Mouse (Mus musculus) C2C12 (cell line): Measurements from ENCODE around the gene Sptbn1.

Experiments
- CEBPB ChIP-seq: IDR thresholded peaks from one replicate; pipeline ENCODE4 v1.6.1; 2011; ENCODE audit warnings: low read depth, mild to moderate bottlenecking, control low read depth, moderate library complexity
- CTCF ChIP-seq: IDR thresholded peaks from one replicate; pipeline ENCODE4 v1.5.1; 2011; ENCODE audit not compliant: control insufficient read depth, insufficient read depth, insufficient read length
- FOSL1 ChIP-seq: IDR thresholded peaks from one replicate; pipeline ENCODE4 v1.8.0; 2011; ENCODE audit warnings: mild to moderate bottlenecking, low read length; ENCODE audit not compliant: poor library complexity, insufficient read depth, severe bottlenecking
- MAX ChIP-seq: IDR thresholded peaks from one replicate; pipeline ENCODE4 v1.6.1; 2011; ENCODE audit warnings: mild to moderate bottlenecking, control low read depth
- MYOD1 ChIP-seq: IDR thresholded peaks from one replicate; pipeline ENCODE4 v1.6.1; 2011; ENCODE audit warnings: low read depth; ENCODE audit not compliant: control insufficient read depth, insufficient read length
- MYOG ChIP-seq: IDR thresholded peaks from one replicate; pipeline ENCODE4 v1.6.1; 2011; ENCODE audit not compliant: control insufficient read depth, insufficient read length; ENCODE audit errors: extremely low read depth
- USF1 ChIP-seq: IDR thresholded peaks from one replicate; pipeline ENCODE4 v1.6.1; 2011; ENCODE audit warnings: low read depth, mild to moderate bottlenecking, control low read depth, moderate library complexity

GRCm38 (mm10) chr11:30161173-30161650 lies 106.8 kb downstream of the Sptbn1 start:
- TF ChIP-seq CEBPB (no peak), CTCF (no peak), USF1 (no peak), MYOD1 (peak; percentile 77), MYOG (no peak), MAX (no peak), FOSL1 (no peak)
